Mouse (Mus musculus) embryonic facial prominence, embryonic 10.5 days (tissue): ENCODE results near the gene Pfdn6. TPM values are rescaled to one million over a fixed set of nuclear protein-coding genes. Genes with fewer than 3 reads are reported as not detected.
A peak's percentile ranks its signal among the peaks of the same experiment; 100 is the strongest.
"Not testable (repeated sequence)": the region's sequence is repeated elsewhere in the genome, so short reads cannot be mapped to it uniquely, and the experiment has no call there.

Experiments used
- DNase-seq: peaks from one replicate; pipeline ENCODE4 v3.0.0-alpha.2; 2017; ENCODE audit warnings: low spot score
- H3K27ac ChIP-seq: fragments of 300-500 bp; sonication (generic); replicated peaks from 2 replicates; pipeline ENCODE4 v1.5.1; 2016; ENCODE audit warnings: mild to moderate bottlenecking
- H3K27me3 ChIP-seq: fragments of 300-500 bp; sonication (generic); replicated peaks from 2 replicates; pipeline ENCODE4 v1.6.1; 2016; ENCODE audit warnings: low read depth, mild to moderate bottlenecking; ENCODE audit not compliant: poor library complexity, severe bottlenecking
- H3K36me3 ChIP-seq: fragments of 300-500 bp; sonication (generic); replicated peaks from 2 replicates; pipeline ENCODE4 v1.6.1; 2016; ENCODE audit warnings: mild to moderate bottlenecking, moderate library complexity
- H3K4me1 ChIP-seq: fragments of 300-500 bp; sonication (generic); 2 replicates; pipeline ENCODE4 v1.6.1; 2016
- H3K4me3 ChIP-seq: fragments of 300-500 bp; sonication (generic); 2 replicates; pipeline ENCODE4 v1.5.1; 2016; ENCODE audit warnings: mild to moderate bottlenecking, moderate library complexity
- H3K9me3 ChIP-seq: fragments of 300-500 bp; sonication (generic); 2 replicates; pipeline ENCODE4 v1.6.1; 2016; ENCODE audit warnings: mild to moderate bottlenecking
- WGBS: fragments of 180-500 bp; shearing (Covaris S2); methylation state at CpG from one replicate; pipeline ENCODE4 v1.1.7; 2016; 5-methylcytosine and 5-hydroxymethylcytosine counted together
- polyA plus RNA-seq: library from polyadenylated mRNA; unstranded; fragments of >200 nt; fragmentation: Nextera tagmentation; extraction: Ambion mirVana; gene quantifications from 2 replicates; pipeline ENCODE4 v1.2.1, GENCODE M21; 2016

Gene Pfdn6
- polyA plus RNA-seq, 1 experiment from 2014 or later: 235 TPM

- not testable (repeated sequence) for H3K9me3 ChIP-seq, H3K27ac ChIP-seq, H3K4me3 ChIP-seq, H3K36me3 ChIP-seq, H3K27me3 ChIP-seq
- DNase-seq: peak; percentile 21
- 19% methylated on average over 4 of the region's 4 CpGs for WGBS
- peaks cover 27% of the 10 kb centered on the region for H3K4me1 ChIP-seq
These were observed 35.3 kb downstream of the Pfdn6 start, which contains the start of gene Platr17 for GRCm38 (mm10) chr17:33904835-33905234. Gene Platr17 (plus strand): TSS chr17:33905135.

- DNase-seq, H3K9me3 ChIP-seq, H3K36me3 ChIP-seq, H3K27me3 ChIP-seq, H3K4me3 ChIP-seq, H3K27ac ChIP-seq: not testable (repeated sequence)
- whole genome bisulfite sequencing: 63% methylated on average over 6 of the region's 6 CpGs
- peaks cover 26% of the 10 kb centered on the region for H3K4me1 ChIP-seq
These were observed 36.1 kb downstream of the Pfdn6 start for GRCm38 (mm10) chr17:33903911-33904651.

DNA sequence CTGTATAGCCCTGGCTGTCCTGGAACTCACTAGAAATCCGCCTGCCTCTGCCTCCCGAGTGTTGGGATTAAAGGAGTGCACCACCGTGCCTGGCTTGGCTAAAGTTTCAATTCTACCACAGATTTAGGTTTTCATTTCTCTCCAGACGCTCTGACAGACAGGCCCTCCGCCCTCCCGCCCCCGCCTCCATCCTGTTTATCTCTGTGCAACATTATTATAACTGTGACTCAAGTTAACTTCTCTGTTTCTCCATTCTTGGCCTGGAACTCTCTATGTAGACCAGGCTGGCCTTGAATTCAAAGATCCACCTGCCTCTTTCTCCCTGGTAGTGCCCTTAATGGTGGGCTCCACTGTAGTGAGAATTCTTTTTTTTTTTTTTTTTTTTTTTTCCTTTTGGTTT is 37.7 kb downstream of the Pfdn6 start:
- 87% methylated on average over 7 of the region's 7 CpGs for WGBS

DNA sequence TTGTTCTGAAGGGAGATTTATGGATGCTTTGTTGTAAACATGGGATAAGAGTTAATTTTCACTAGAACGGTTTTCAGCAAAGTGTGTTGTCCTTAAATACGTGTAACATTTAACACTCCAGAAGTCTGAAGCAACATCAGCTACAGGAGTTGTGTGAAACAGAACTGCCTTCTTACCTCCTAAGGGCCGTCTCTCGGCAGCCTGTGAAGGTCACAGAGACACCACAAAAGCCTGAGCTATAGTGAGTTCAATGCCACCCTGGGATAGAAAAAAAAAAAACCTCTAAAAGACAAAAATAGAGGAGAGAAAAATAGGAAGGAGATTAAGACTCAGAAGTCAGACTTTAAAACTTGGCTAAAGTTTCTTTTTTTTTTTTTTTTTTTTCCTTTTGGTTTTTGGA is 38.1 kb downstream of the Pfdn6 start:
- no peak overlapping the region for H3K27ac ChIP-seq
- no peak for DNase-seq
- WGBS: 84% methylated on average over 4 of the region's 4 CpGs

More for the DNA sequence above, 37.7 kb downstream of the Pfdn6 start:
- Histone ChIP-seq H3K27ac (no peak overlapping the region), H3K36me3 (no peaks in the 10 kb centered on the region), H3K9me3 (no peaks in the 10 kb centered on the region), H3K4me1 (peaks cover 11% of the 10 kb centered on the region), H3K4me3 (no peak overlapping the region), H3K27me3 (no peaks in the 10 kb centered on the region)
- no peak for DNase-seq

DNA sequence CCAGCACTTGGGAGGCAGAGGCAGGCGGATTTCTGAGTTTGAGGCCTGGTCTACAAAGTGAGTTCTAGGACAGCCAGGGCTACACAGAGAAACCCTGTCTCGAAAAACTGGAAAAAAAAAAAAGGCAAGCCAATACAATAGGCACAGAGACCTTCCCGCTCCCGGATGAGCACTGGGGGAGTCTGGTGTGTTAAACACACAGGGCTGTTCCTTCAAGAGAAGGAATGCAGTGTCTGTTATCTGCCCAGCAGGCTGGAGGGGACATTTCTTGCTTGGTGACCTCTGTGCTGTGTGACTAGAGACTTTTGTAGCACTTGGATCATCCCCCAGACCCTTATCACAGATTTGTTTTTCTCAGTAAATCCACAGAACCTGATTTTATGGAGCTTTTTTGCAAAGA is 38.5 kb downstream of the Pfdn6 start:
- Histone ChIP-seq H3K4me1 (peaks cover 11% of the 10 kb centered on the region), H3K27ac (no peak overlapping the region), H3K36me3 (no peaks in the 10 kb centered on the region), H3K4me3 (no peak overlapping the region), H3K9me3 (no peaks in the 10 kb centered on the region), H3K27me3 (no peaks in the 10 kb centered on the region)
- WGBS: 62% methylated on average over 4 of the region's 4 CpGs
- DNase-seq: no peak

More for the DNA sequence above, 38.1 kb downstream of the Pfdn6 start:
- Histone ChIP-seq H3K27me3 (no peaks in the 10 kb centered on the region), H3K4me3 (no peak overlapping the region), H3K9me3 (no peaks in the 10 kb centered on the region), H3K4me1 (peaks cover 11% of the 10 kb centered on the region), H3K36me3 (no peaks in the 10 kb centered on the region)

DNA sequence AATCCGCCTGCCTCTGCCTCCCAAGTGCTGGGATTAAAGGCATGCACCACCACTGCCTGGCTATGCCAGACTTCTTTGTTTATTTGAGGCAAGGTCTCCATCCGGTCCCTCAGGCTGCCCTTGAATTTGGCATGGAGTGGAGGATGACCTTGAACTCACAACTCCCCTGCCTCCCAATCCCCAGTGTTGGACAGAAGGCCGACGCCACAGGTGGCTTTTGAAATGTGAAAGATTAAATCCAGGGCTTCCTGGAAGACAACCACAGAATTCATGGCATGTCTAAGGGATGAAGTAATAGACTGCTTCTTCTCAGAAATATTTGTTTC is 39.2 kb downstream of the Pfdn6 start:
- H3K36me3 ChIP-seq: no peaks in the 10 kb centered on the region

GRCm38 (mm10) chr17:33900281-33900988 is 39.7 kb downstream of the Pfdn6 start:
- H3K36me3 ChIP-seq: no peaks in the 10 kb centered on the region
- no peaks in the 10 kb centered on the region for H3K9me3 ChIP-seq
- no peaks in the 10 kb centered on the region for H3K27me3 ChIP-seq
- DNase-seq: no peak
- H3K4me1 ChIP-seq: peaks cover 11% of the 10 kb centered on the region
- H3K4me3 ChIP-seq: no peak overlapping the region
- 72% methylated on average over 7 of the region's 7 CpGs for WGBS
- no peak overlapping the region for H3K27ac ChIP-seq

More for the DNA sequence above, 39.2 kb downstream of the Pfdn6 start:
- no peak for DNase-seq
- Histone ChIP-seq H3K27me3 (no peaks in the 10 kb centered on the region), H3K9me3 (no peaks in the 10 kb centered on the region), H3K4me3 (no peak overlapping the region), H3K27ac (no peak overlapping the region), H3K4me1 (peaks cover 11% of the 10 kb centered on the region)
- WGBS: 88% methylated on average over 4 of the region's 4 CpGs

GRCm38 (mm10) chr17:33899642-33900041 is 40.5 kb downstream of the Pfdn6 start:
- H3K4me1 ChIP-seq: peaks cover 7% of the 10 kb centered on the region
- 80% methylated on average over 4 of the region's 4 CpGs for WGBS
- H3K9me3 ChIP-seq: no peaks in the 10 kb centered on the region
- no peak for DNase-seq
- H3K27me3 ChIP-seq: no peaks in the 10 kb centered on the region
- no peak overlapping the region for H3K4me3 ChIP-seq
- no peak overlapping the region for H3K27ac ChIP-seq
- no peaks in the 10 kb centered on the region for H3K36me3 ChIP-seq

GRCm38 (mm10) chr17:33898193-33898592 is 42.0 kb downstream of the Pfdn6 start:
- H3K9me3 ChIP-seq, H3K36me3 ChIP-seq, H3K4me3 ChIP-seq, H3K27me3 ChIP-seq, H3K4me1 ChIP-seq, H3K27ac ChIP-seq, DNase-seq: not testable (repeated sequence)
- 87% methylated on average over 4 of the region's 4 CpGs for WGBS

DNA sequence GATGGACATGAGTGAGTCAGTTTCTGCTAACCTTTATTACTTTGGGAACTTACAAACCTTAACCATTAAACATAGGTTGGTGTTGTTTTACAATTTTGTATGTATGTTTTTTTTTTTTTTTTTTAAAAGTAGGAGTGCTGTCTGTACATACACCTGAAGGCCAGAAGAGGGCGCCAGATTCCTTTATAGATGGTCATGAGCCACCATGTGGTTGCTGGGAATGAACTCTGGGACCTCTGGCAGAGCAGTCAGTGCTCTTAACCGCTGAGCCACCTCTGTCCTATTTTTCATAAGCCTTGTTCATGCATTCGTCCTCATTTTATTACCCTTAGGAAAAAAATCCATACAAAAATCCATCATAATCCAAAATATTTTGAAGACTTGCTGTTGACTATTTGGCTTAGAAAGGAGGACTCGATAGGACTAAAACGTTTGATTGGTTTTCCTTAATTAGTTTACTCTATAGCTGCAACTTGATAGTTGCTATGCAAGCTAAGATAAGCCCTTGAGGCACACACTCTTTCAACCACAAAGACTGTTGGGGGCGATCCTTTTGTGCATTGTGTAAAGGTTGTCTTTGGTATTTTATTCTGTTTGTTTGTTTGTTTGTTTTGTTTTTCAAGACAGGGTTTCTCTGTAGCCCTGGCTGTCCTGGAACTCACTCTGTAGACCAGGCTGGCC is 42.9 kb downstream of the Pfdn6 start:
- no peaks in the 10 kb centered on the region for H3K9me3 ChIP-seq
- 40% methylated on average over 6 of the region's 6 CpGs for WGBS
- no peak overlapping the region for H3K4me3 ChIP-seq
- H3K27me3 ChIP-seq: 0 out of 2 replicates have a peak, but pooled peaks cover 4% of the 10 kb centered on the region
- DNase-seq: peak; percentile 52
- H3K36me3 ChIP-seq: no peaks in the 10 kb centered on the region
- no peak overlapping the region for H3K27ac ChIP-seq
- no peaks in the 10 kb centered on the region for H3K4me1 ChIP-seq

DNA sequence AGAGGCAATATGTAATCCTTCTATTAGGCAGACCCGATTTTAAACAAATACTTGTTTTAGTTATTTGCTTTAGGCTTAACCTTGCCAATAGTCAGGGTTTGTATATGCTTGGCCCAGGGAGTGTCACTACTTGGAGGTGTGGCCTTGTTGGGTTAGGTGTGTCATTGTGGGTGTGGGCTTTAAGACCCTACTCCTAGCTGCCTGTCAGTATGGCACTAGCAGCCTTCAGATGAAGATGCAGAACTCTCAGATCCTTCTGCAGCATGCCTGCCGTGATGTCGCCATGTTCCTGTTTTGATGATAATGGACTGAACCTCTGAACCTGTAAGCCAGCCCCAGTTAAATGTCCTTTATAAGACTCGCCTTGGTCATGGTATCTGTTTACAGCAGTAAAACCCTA is 47.1 kb downstream of the Pfdn6 start:
- not testable (repeated sequence) for H3K4me3 ChIP-seq, H3K27me3 ChIP-seq, H3K36me3 ChIP-seq, DNase-seq, H3K9me3 ChIP-seq, H3K27ac ChIP-seq
- peaks cover 14% of the 10 kb centered on the region for H3K4me1 ChIP-seq
- 80% methylated on average over 4 of the region's 4 CpGs for WGBS

GRCm38 (mm10) chr17:33892429-33892828 is 47.7 kb downstream of the Pfdn6 start:
- no peaks in the 10 kb centered on the region for H3K9me3 ChIP-seq
- 19% methylated on average over 7 of the region's 7 CpGs for WGBS

More at GRCm38 (mm10) chr17:33892429-33892828, 47.7 kb downstream of the Pfdn6 start:
- H3K27ac ChIP-seq: no peak overlapping the region
- no peak for DNase-seq
- 0 out of 2 replicates have a peak, but pooled peaks cover 4% of the 10 kb centered on the region for H3K27me3 ChIP-seq
- no peaks in the 10 kb centered on the region for H3K36me3 ChIP-seq
- peaks cover 19% of the 10 kb centered on the region for H3K4me1 ChIP-seq
- H3K4me3 ChIP-seq: peak overlapping the region; percentile 1; the same call in 1 of the 2 replicates
